Mouse (Mus musculus) adrenal gland (tissue): ENCODE data around the gene Foxd2.

Experiments
- intact Hi-C: fragments of 180-260 bp; cut with DNase I; formaldehyde crosslinking; loops from one replicate; pipeline ENCODE4 v1.15.1; 2025
- long read RNA-seq, 2 experiments: library from polyadenylated mRNA; unstranded; transcript quantifications; one replicate each; pipeline ENCODE4 v2.0.0; 2020; ENCODE audit warnings: borderline replicate concordance in 1 of 2; ENCODE audit not compliant: insufficient replicate concordance in 1 of 2

Foxd2 gene
- long read RNA-seq, experiment 1 = 0 reads
- long read RNA-seq, experiment 2 = 0 reads

GRCm38 (mm10) chr4:114908829-114909601, at the start of gene Foxd2:
TSS of gene Foxd2 (minus strand) at chr4:114908873.
- intact Hi-C loops = no loop called here

GRCm38 (mm10) chr4:114958231-114958630, 49.6 kb upstream of the Foxd2 start:
- intact Hi-C loops = no loop called here

- intact Hi-C loops = no loop called here
Observed at GRCm38 (mm10) chr4:114957403-114957802, 48.7 kb upstream of the Foxd2 start.

- intact Hi-C loops = no loop called here
Observed at GRCm38 (mm10) chr4:114953172-114953571, 44.5 kb upstream of the Foxd2 start.

- intact Hi-C loops = loop anchor here (2.0 to 5.0 kb wide), 3 partner anchors 31 to 301 kb away; no protein-coding TSS in a partner anchor
Observed at GRCm38 (mm10) chr4:114947852-114948481, 39.3 kb upstream of the Foxd2 start.

- intact Hi-C loops = loop anchor here (2.0 to 5.0 kb wide), 3 partner anchors 31 to 300 kb away; no protein-coding TSS in a partner anchor
Observed at GRCm38 (mm10) chr4:114947395-114947794, 38.7 kb upstream of the Foxd2 start.

GRCm38 (mm10) chr4:114946416-114946815, 37.7 kb upstream of the Foxd2 start:
- intact Hi-C loops = loop anchor here (2.0 to 5.0 kb wide), 3 partner anchors 30 to 299 kb away; no protein-coding TSS in a partner anchor

GRCm38 (mm10) chr4:114945021-114945420, 36.3 kb upstream of the Foxd2 start:
- intact Hi-C loops = loop anchor here (5.0 kb wide), 2 partner anchors 278 to 298 kb away; no protein-coding TSS in a partner anchor

- intact Hi-C loops = no loop called here
Observed at GRCm38 (mm10) chr4:114942583-114942982, 33.9 kb upstream of the Foxd2 start.

GRCm38 (mm10) chr4:114942112-114942511, 33.4 kb upstream of the Foxd2 start:
- intact Hi-C loops = no loop called here

- intact Hi-C loops = no loop called here
Observed at GRCm38 (mm10) chr4:114941311-114941710, 32.6 kb upstream of the Foxd2 start.

GRCm38 (mm10) chr4:114938248-114938647, 29.6 kb upstream of the Foxd2 start:
- intact Hi-C loops = no loop called here

GRCm38 (mm10) chr4:114937459-114938047, 28.9 kb upstream of the Foxd2 start:
- intact Hi-C loops = no loop called here

- intact Hi-C loops = no loop called here
Observed at GRCm38 (mm10) chr4:114934188-114934587, 25.5 kb upstream of the Foxd2 start.

GRCm38 (mm10) chr4:114932747-114933146, 24.1 kb upstream of the Foxd2 start:
- intact Hi-C loops = no loop called here

GRCm38 (mm10) chr4:114929155-114929554, 20.5 kb upstream of the Foxd2 start:
- intact Hi-C loops = no loop called here

GRCm38 (mm10) chr4:114925917-114926312, 17.2 kb upstream of the Foxd2 start, which contains the start of gene Foxe3:
TSS of gene Foxe3 (minus strand) at chr4:114926013.
- intact Hi-C loops = no loop called here

- intact Hi-C loops = no loop called here
Observed at GRCm38 (mm10) chr4:114924971-114925916, 16.6 kb upstream of the Foxd2 start.

GRCm38 (mm10) chr4:114917091-114917490, 8.4 kb upstream of the Foxd2 start:
- intact Hi-C loops = loop anchor here (2.0 kb wide), 1 partner anchor 30 kb away; no protein-coding TSS in a partner anchor

- intact Hi-C loops = loop anchor here (2.0 kb wide), 1 partner anchor 31 kb away; no protein-coding TSS in a partner anchor
Observed at GRCm38 (mm10) chr4:114916056-114916455, 7.4 kb upstream of the Foxd2 start.

GRCm38 (mm10) chr4:114913594-114913962, 4.9 kb upstream of the Foxd2 start:
- intact Hi-C loops = loop anchor here (5.0 kb wide), 2 partner anchors 246 to 266 kb away; no protein-coding TSS in a partner anchor
